Mouse (Mus musculus): Measurements from ENCODE around the gene Hgfac.

DNA sequence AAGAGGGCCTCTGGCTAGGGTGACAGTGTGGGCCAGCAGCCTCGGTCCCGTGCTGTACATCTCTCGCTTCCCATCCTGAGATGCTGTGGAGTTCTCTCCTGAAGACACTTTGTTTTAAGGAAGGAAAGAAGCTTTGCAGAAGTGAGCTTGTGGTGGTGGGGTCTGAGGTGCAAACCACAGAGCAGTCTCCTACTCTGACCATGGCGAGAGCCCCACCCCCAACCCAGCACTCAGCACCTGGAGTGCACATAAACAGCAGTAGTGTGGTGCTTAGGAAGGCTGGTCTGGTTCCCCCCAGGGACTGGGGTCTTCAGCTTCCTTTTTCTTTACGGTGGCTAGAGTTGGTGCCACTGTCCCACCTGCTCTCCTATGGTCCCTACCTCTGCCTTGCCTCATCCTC, 6.2 kb upstream of the Hgfac start:
- TF ChIP-seq CTCF (conservative IDR thresholded peaks at IDR 0.05; ENCODE audit: insufficient read depth, insufficient read length, low read depth, low read length) (no peak), POLR2A (IDR thresholded peaks at IDR 0.05; ENCODE audit: low read depth, low read length) (no peak)

Data from kidney, adult 2 months (tissue).